Mouse (Mus musculus): ENCODE measurements around the gene Nol12.

DNA sequence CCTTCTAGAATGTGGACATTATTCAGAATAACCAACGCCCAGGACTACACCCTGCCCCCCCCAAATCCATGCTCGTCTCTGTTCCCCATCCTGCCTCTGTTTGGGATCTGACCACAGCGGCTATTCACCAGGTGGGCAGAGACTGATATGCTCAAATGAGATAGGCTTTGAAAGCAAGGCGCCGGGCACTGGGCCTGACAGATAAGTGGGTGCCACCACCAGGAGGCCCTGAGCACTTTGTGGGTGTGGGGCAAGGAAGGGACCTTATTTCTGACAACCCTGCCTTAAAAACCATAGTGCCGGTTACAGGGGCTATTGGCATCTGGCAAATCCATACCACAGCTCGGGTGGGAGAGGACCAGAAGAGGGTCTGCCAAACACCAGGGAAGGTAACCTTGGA is 12.0 kb upstream of the Nol12 start:
- TF ChIP-seq TCF3 (IDR thresholded peaks at IDR 0.05; ENCODE audit: insufficient read length, low read depth) (no peak), POLR2A (IDR thresholded peaks at IDR 0.05; ENCODE audit: insufficient read length, low read depth) (no peak), E2F4 (IDR thresholded peaks at IDR 0.05; ENCODE audit: insufficient read depth) (no peak), TCF12 (IDR thresholded peaks at IDR 0.05; ENCODE audit: insufficient read depth, poor library complexity, severe bottlenecking) (no peak), USF1 (IDR thresholded peaks at IDR 0.05; ENCODE audit: low read depth) (no peak), MYOD1 (IDR thresholded peaks at IDR 0.05; ENCODE audit: control insufficient read depth in 1 of 3, insufficient read length in 2 of 3, low read depth in 2 of 3) (no peak), MAX (IDR thresholded peaks at IDR 0.05; ENCODE audit: low read depth) (no peak), CEBPB (IDR thresholded peaks at IDR 0.05; ENCODE audit: insufficient read depth, poor library complexity, severe bottlenecking) (no peak), MYOG (IDR thresholded peaks at IDR 0.05; ENCODE audit: control insufficient read depth in 1 of 3, insufficient read depth in 1 of 3, insufficient read length in 2 of 3, low read depth in 2 of 3) (no peak)
